Mouse (Mus musculus) ES-E14 (cell line): ENCODE results near the gene Cgn.

Source experiments
- CHD2 ChIP-seq: IDR thresholded peaks from 2 replicates; pipeline ENCODE4 v1.6.1; 2014; ENCODE audit warnings: mild to moderate bottlenecking, low read depth, low read length, inconsistent platforms
- HCFC1 ChIP-seq: IDR thresholded peaks from 2 replicates; pipeline ENCODE4 v1.6.1; 2012; ENCODE audit warnings: low read length, inconsistent platforms, borderline replicate concordance; ENCODE audit not compliant: insufficient read depth
- MAFK ChIP-seq: IDR thresholded peaks from 2 replicates; pipeline ENCODE4 v1.6.1; 2014; ENCODE audit warnings: mild to moderate bottlenecking, low read depth, low read length, inconsistent platforms; ENCODE audit not compliant: insufficient read depth
- ZC3H11A ChIP-seq: IDR thresholded peaks from 2 replicates; pipeline ENCODE4 v1.6.1; 2012; ENCODE audit warnings: low read depth, mild to moderate bottlenecking, inconsistent platforms, low read length, borderline replicate concordance
- ZNF384 ChIP-seq: IDR thresholded peaks from 2 replicates; pipeline ENCODE4 v1.6.1; 2012; ENCODE audit warnings: low read depth, low read length, inconsistent platforms

- TF ChIP-seq ZC3H11A = 0 out of 2 replicates have a peak, but pooled peaks have one; percentile 13
- no peak for TF ChIP-seq HCFC1
- TF ChIP-seq CHD2 = no peak
- no peak for TF ChIP-seq ZNF384
- TF ChIP-seq MAFK = no peak
Observed at GRCm38 (mm10) chr3:94815603-94816002, 29.3 kb upstream of the Cgn start.
